Mouse (Mus musculus) embryo, embryonic 10 days (tissue): Measurements from ENCODE around the gene Gm20823.
"Not testable (repeated sequence)": the region's sequence is repeated elsewhere in the genome, so short reads cannot be mapped to it uniquely, and the experiment has no call there.

Source experiments
- DNase-seq: peaks from one replicate; pipeline ENCODE4 v3.0.0-alpha.2; 2015; ENCODE audit warnings: low spot score

The Gm20823 gene

GRCm38 (mm10) chrY:62464745-62465144 lies at the start of gene Gm20823:
Gm20823 (minus strand) TSS chrY:62464845.
- DNase-seq: not testable (repeated sequence)
